Mouse (Mus musculus): ENCODE results near the gene Capn11.
A peak's percentile ranks its signal among the peaks of the same experiment; 100 is the strongest.

The Capn11 gene

DNA sequence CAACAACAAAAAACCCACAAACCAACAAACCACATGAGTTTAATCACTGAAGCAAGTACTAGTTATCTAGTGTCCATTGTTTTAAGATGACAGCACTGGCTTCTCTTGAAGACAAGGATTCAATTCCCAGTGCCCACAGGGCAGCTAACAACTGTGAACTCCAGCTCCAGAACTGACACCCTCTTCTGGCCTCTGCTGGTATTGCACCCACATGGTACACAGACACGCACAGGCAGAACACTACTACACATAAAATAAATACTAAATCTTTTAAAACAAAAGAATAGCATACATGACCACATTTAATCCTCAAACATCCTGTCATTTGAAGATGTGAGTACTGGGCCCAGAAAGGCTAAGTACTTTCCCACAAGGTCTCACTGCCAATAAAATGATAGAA, 22.5 kb upstream of the Capn11 start:
- DNase-seq, result no peak

- peak; percentile 69 for DNase-seq
Observed at GRCm38 (mm10) chr17:45680391-45680980, 21.4 kb upstream of the Capn11 start.

- no peak for DNase-seq
Observed at GRCm38 (mm10) chr17:45678106-45678505, 19.0 kb upstream of the Capn11 start.

GRCm38 (mm10) chr17:45672598-45672997, 13.5 kb upstream of the Capn11 start:
- no peak for DNase-seq

GRCm38 (mm10) chr17:45671821-45672220, 12.7 kb upstream of the Capn11 start:
- no peak for DNase-seq

GRCm38 (mm10) chr17:45667986-45668385, 8.9 kb upstream of the Capn11 start:
- no peak for DNase-seq

DNA sequence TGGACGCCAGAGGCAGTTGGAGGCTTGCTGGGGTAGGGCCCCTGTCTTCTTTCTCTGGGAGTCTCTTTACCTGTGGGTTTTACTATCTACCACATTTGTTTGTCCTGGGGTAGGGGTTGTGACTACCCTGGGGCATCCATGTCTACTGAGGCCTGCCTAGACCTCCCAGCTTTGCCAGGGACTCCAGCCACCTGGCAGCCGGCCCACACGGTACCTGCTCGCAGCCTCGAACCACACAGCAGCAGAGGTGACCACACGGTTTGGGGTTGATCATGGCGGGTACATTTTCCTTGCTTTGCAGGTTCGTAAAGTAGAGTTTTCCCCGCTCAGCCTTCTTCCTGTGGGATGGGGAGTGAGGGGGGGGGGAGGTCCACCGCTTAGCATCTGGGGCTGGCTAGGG, 8.4 kb upstream of the Capn11 start:
- DNase-seq, result no peak

- DNase-seq, result no peak
Observed at GRCm38 (mm10) chr17:45666091-45666490, 7.0 kb upstream of the Capn11 start.

- DNase-seq, result no peak
Observed at GRCm38 (mm10) chr17:45664608-45665007, 5.5 kb upstream of the Capn11 start.

DNA sequence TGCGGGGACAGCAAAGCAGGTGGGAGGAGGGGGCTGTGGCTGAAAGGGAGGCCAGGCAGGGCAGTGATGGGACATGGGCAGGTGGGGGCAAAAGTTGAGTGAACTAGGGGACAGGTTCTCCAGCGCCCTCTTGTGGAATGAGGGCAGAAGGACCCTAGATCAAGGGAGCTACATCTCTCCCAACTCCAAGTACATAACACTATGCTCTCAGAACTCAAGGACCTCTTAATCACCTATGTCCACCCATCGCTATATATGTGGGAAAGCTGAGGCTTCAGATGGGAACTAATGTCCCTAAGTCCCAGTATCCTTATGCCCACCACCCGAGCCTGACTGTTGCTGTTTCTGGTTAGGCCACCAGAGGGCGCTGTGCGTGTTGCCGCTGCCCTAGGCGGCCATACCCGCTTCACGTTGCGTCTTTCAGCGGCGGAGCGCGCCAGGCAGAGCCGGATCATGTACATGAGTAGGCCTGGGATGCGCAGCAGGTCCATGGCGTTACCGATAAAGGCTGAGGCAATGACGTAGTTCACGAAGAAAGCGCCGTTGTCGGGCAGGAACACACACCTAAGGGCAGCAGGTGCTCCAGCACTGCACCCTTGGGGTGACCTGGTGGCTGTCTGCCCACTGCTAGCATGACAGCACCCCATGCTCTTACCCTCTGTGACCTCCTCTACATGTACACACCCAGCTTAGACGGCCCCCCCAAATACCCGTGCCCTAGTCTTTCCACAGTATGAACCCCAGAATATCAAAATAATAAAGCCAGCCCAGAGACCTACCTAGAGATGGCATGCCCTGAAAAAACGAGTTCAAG, 4.2 kb upstream of the Capn11 start:
- DNase-seq, result peak; percentile 81

GRCm38 (mm10) chr17:45655820-45656219, 3.3 kb downstream of the Capn11 start:
- no peak for DNase-seq

DNA sequence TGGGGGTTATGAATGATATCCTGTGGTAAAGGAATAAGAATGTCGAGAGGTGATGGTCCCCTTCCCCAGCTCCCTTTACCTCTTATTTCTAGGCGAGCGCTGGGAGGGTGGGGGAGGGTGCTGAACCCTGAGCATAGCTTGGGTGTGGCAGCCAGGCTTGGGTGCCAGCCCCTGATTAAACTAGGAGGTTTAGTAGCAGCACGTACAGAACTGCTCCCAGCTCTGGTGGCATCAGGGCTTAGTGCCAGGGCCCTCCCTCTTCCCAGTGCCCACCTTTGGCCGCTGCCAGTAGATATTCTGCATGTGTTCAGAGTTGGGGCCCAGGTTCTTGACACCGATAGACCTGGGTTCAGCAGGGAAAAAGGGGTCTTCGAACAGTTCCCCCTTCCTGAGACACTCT, 5.9 kb downstream of the Capn11 start:
- DNase-seq, result no peak

DNA sequence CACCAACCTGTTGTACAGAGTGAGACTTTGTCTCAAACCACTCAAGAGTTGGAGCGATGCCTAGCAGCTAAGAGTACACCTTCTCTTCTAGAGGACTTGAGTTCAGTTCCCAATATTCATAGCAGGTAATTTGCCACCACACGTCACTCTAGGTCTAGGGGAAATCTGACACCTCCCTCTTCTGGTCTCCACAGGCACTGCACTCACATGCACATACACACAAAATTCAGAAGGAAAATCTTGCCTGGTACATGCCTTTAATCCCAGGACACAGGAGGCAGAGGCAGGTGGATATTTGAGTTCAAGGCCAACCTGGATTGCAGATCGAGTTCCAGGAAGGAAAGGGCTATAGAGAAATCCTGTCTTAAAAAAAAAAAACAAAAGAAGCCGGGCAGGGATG, 14.9 kb downstream of the Capn11 start:
- DNase-seq, result no peak

DNA sequence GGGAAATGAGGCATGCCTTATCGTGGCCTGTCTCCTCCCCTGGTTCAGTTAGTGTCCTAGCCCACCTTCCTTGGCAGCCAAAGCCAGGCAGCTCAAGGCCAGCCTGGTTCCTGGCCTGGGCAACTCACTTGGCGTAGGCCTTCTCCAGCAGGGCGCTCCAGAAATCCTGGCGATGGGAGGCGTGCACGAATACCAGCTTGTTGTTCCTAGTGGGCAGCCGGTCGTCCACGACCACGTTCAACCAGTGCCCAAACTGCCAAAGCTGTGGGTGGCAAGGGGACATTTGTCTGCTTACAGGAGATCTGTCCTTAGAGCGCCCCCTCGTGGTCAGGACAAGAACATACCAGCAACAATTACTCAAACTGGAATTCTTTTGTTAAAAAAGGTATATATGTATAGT, 16.4 kb downstream of the Capn11 start:
- peak; percentile 77 for DNase-seq

DNA sequence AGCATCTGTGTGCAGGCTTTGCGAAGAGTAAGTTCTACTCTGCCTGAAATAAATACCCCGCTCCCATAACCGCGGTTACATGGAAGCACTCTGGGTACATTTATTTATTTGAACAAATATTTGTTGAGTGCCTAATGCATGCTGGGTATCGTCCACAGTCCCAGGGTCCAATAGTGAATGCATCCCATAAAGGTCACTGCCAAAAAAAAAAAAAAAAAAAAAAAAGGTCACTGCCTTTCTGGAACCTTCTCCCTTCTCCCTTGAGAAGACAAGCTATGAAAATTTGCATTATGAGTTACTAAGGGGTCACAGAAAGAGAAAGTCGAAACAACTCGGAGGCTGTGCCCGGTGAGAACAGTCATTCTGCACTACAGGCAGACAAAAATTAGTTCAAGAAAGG, 17.1 kb downstream of the Capn11 start:
- DNase-seq, result no peak

GRCm38 (mm10) chr17:45638596-45639295, 20.4 kb downstream of the Capn11 start:
- no peak for DNase-seq

DNA sequence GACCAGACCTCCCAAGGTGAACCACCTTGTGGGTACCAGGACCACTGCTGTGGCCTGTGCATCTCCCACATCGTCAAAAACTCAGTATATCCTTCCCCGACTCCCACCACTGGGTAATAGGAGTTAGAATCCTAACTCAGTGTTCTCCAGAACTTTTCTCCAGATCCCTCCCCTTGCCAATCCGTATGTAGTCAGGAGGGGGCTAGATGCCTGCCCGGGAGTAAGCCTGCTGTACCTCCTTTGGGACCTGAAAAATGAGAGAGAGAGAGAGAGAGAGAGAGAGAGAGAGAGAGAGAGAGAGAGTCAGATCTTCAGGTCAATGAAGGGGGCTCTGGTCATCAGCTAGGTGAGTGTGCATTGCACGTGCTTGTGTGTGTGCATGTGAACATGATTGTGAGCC, 25.1 kb downstream of the Capn11 start:
- no peak for DNase-seq

GRCm38 (mm10) chr17:45631940-45632339, 27.2 kb downstream of the Capn11 start:
- DNase-seq, result no peak

DNA sequence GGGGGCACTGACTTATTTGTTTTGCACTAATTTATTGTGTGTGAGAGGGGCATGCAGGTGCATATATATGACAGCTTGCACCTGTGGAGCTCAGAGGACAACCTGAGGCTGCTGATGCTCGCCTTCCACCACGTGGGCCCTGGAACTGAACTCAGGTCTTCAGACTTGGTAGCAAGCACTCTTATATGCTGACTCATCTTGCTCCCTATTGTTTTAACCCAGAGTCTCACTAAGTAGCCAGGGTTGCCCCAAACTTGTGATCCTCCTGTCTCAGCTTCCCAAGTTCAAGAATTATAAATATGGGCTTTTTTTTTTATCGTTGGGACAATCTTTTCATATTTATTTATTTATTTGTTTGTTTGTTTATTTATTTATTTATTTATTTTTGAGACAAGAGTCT, 28.1 kb downstream of the Capn11 start:
- DNase-seq, result peak; percentile 41

DNA sequence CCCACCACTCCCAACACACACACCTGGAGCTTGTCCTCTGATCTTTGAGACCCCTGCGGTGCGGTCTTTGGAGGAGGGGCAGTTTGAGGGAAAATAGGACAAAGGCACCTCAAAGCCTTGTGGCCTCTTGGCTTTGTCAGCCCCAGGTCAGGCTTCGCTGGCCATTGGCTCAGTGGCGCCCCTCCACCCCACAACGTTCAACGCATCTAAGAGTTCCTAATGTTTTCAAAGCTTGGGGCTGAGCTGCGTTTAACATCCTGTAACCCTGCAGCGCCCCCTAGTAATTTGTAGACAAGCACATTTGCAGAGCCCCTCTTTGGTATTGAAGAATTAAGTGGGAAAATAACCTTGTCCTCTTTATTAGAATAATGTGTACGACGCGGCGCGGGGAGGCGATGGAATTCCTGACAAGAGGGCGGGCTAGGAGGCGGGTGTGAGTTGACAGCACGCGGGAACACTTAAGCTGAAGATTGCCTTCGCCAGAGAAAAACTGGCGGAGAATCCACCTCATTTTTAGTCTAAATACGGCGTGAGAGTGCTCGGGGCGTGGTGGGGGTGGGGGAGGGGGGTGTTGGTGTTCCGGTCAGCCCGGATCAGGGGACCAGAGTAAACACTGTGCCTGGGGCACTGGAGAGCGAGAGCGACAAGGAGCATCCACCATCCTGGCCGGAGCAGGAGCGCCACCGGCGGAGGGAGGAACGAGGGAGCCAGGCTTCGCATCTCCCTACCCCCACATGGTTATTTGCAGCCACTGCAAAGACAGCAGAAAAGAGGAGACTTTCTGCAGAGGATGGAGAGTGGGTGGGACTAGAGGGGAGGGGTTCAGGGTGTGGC, 29.0 kb downstream of the Capn11 start:
- DNase-seq, result peak; percentile 82

DNA sequence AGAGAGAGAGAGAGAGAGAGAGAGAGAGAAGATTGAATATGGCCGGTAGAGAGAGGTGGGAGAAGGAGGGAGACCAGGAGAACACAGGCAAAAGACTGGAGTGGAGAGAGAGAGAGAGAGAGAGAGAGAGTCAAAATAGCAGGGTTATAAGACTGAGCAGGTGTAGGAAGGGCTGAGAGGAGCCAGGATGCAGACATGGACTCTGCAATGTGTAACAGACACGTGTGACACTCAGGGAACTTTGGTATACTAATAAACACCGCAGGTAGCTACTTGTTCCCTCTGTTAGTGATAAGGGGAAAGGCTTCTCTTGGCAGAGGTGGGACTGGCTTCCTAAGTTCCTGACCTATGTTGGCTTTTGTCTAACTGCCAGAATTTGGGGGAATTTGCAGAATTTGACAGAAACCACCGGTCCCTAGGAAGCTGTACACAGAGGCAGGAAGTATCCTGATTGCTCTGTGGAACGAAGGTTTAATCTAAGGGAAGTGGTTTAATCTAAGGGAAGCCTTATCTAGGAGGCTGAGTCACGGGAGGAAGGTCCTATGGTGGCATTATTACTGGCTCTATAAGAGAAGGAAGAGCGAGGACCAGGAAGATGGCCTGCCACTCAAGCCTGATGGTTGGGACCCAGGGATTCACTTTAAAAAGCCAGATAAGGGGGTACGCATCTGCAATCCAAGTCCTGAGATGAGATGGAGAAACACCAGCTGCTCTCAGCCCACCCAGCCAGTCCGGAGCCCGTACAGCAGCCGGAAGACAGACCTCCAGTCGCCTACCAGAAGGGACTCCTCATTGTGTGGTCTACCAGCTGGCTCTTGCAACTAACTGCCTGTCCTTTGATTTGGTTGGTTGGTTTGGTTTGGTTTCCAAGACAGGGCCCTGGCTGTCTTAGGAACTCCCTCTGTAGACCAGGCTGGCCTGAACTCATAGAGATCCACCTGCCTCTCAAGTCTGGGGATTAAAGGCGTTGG, 30.0 kb downstream of the Capn11 start:
- DNase-seq, result no peak

- DNase-seq, result no peak
Observed at GRCm38 (mm10) chr17:45628160-45628559, 31.0 kb downstream of the Capn11 start.

Measured in cerebellum, adult 11-12 months (tissue).